Mouse (Mus musculus) hindbrain, embryonic 11.5 days (tissue): Measurements from ENCODE around the gene Iscu. TPM values are rescaled to one million over a fixed set of nuclear protein-coding genes. Genes with fewer than 3 reads are reported as not detected.
"Not testable (repeated sequence)": the region's sequence is repeated elsewhere in the genome, so short reads cannot be mapped to it uniquely, and the experiment has no call there.

Experiments used
- ATAC-seq: fragments of 200-750 bp; cut with Nextera tagmentation; 2 replicates; pipeline ENCODE4 v1.8.0; 2017; ENCODE audit warnings: mild to moderate bottlenecking, moderate TSS enrichment, moderate library complexity; ENCODE audit not compliant: low FRiP score
- DNase-seq: peaks from one replicate; pipeline ENCODE4 v3.0.0-alpha.2; 2015; ENCODE audit warnings: low spot score
- H3K27ac ChIP-seq: fragments of 300-500 bp; sonication (generic); 2 replicates; pipeline ENCODE4 v1.5.1; 2014; ENCODE audit warnings: mild to moderate bottlenecking, low read depth, low read length
- H3K27me3 ChIP-seq: fragments of 300-500 bp; sonication (generic); 2 replicates; pipeline ENCODE4 v1.6.1; 2014; ENCODE audit warnings: mild to moderate bottlenecking, low read length, moderate library complexity, mixed read lengths; ENCODE audit not compliant: control insufficient read depth, insufficient read depth
- H3K36me3 ChIP-seq: fragments of 300-500 bp; sonication (generic); 2 replicates; pipeline ENCODE4 v1.6.1; 2014; ENCODE audit warnings: mild to moderate bottlenecking, low read length, moderate library complexity, mixed read lengths; ENCODE audit not compliant: control insufficient read depth, insufficient read depth
- H3K4me1 ChIP-seq: fragments of 300-500 bp; sonication (generic); replicated peaks from 2 replicates; pipeline ENCODE4 v1.6.1; 2014; ENCODE audit warnings: low read length, mixed read lengths; ENCODE audit not compliant: control insufficient read depth, insufficient read depth
- H3K4me2 ChIP-seq: fragments of 300-500 bp; sonication (generic); replicated peaks from 2 replicates; pipeline ENCODE4 v1.6.1; 2014; ENCODE audit warnings: mild to moderate bottlenecking, low read depth, low read length
- H3K4me3 ChIP-seq: fragments of 300-500 bp; sonication (generic); 2 replicates; pipeline ENCODE4 v1.5.1; 2014; ENCODE audit warnings: low read depth, low read length
- H3K9ac ChIP-seq: fragments of 300-500 bp; sonication (generic); 2 replicates; pipeline ENCODE4 v1.6.1; 2014; ENCODE audit warnings: low read depth, low read length
- H3K9me3 ChIP-seq: fragments of 300-500 bp; sonication (generic); 2 replicates; pipeline ENCODE4 v1.6.1; 2016; ENCODE audit warnings: low read length; ENCODE audit not compliant: control insufficient read depth
- WGBS: fragments of 180-500 bp; shearing (Covaris S2); extraction: QIAGEN DNeasy Blood & Tissue Kit; methylation state at CpG from one replicate; pipeline ENCODE4 v1.1.7; 2014; 5-methylcytosine and 5-hydroxymethylcytosine counted together
- polyA plus RNA-seq: library from polyadenylated mRNA; unstranded; fragments of >200 nt; fragmentation: Nextera tagmentation; extraction: Ambion mirVana; gene quantifications from 2 replicates; pipeline ENCODE4 v1.2.1, GENCODE M21; 2014

Iscu gene
- polyA plus RNA-seq, 1 experiment from 2014 or later: 108 TPM

GRCm38 (mm10) chr5:113771213-113772162 is 1.1 kb upstream of the Iscu start:
- Histone ChIP-seq H3K4me1 (peaks cover 2% of the 10 kb centered on the region; the same call in 1 of the 2 replicates), H3K9me3 (no peaks in the 10 kb centered on the region), H3K36me3 (peaks cover 3% of the 10 kb centered on the region), H3K4me2 (peak overlapping the region; percentile 87), H3K4me3 (peak overlapping the region; percentile 91), H3K9ac (peak overlapping the region; percentile 94), H3K27me3 (no peaks in the 10 kb centered on the region), H3K27ac (peak overlapping the region; percentile 94)
- DNase-seq (peak; percentile 85), ATAC-seq (peak; percentile 81)
- WGBS: under 1% methylated on average over 90 of the region's 97 CpGs

GRCm38 (mm10) chr5:113772905-113773519 is 464 bp downstream of the Iscu start:
- no peaks in the 10 kb centered on the region for H3K9me3 ChIP-seq
- DNase-seq (no peak), ATAC-seq (peak; percentile 67)
- peak overlapping the region; percentile 42; the same call in 1 of the 2 replicates for H3K27ac ChIP-seq
- WGBS: 2% methylated on average over 17 of the region's 38 CpGs
- no peaks in the 10 kb centered on the region for H3K27me3 ChIP-seq
- peaks cover 7% of the 10 kb centered on the region for H3K36me3 ChIP-seq
- peak overlapping the region; percentile 91 for H3K4me3 ChIP-seq
- H3K9ac ChIP-seq: peak overlapping the region; percentile 66
- H3K4me2 ChIP-seq: peak overlapping the region; percentile 87
- H3K4me1 ChIP-seq: peaks cover 2% of the 10 kb centered on the region; the same call in 1 of the 2 replicates

- Histone ChIP-seq H3K4me3 (peak overlapping the region; percentile 91), H3K4me1 (peaks cover 2% of the 10 kb centered on the region; the same call in 1 of the 2 replicates), H3K27me3 (no peaks in the 10 kb centered on the region), H3K36me3 (peaks cover 4% of the 10 kb centered on the region), H3K27ac (no peak overlapping the region), H3K9ac (no peak overlapping the region), H3K9me3 (no peaks in the 10 kb centered on the region), H3K4me2 (peak overlapping the region; percentile 87)
- 5% methylated on average over 7 of the region's 7 CpGs for WGBS
- DNase-seq (peak; percentile 92), ATAC-seq (no peak)
Observed at GRCm38 (mm10) chr5:113773664-113774063, 1.1 kb downstream of the Iscu start.

- DNase-seq (no peak), ATAC-seq (no peak)
- peaks cover 4% of the 10 kb centered on the region for H3K36me3 ChIP-seq
- H3K4me3 ChIP-seq: no peak overlapping the region
- H3K4me1 ChIP-seq: no peaks in the 10 kb centered on the region; the same call in 1 of the 2 replicates
- no peak overlapping the region for H3K9ac ChIP-seq
- no peak overlapping the region for H3K27ac ChIP-seq
- WGBS: 93% methylated on average over 10 of the region's 10 CpGs
- no peaks in the 10 kb centered on the region for H3K27me3 ChIP-seq
- H3K4me2 ChIP-seq: no peak overlapping the region
- no peaks in the 10 kb centered on the region for H3K9me3 ChIP-seq
Observed at GRCm38 (mm10) chr5:113775585-113775984, 3.0 kb downstream of the Iscu start.

- Histone ChIP-seq H3K4me1 (no peaks in the 10 kb centered on the region; the same call in 1 of the 2 replicates), H3K9me3 (no peaks in the 10 kb centered on the region), H3K9ac (no peak overlapping the region), H3K36me3 (peaks cover 4% of the 10 kb centered on the region), H3K27ac (no peak overlapping the region), H3K4me2 (no peak overlapping the region), H3K27me3 (no peaks in the 10 kb centered on the region), H3K4me3 (no peak overlapping the region)
- 95% methylated on average over 15 of the region's 15 CpGs for WGBS
- no peak for ATAC-seq
- DNase-seq: no peak
Observed at GRCm38 (mm10) chr5:113776128-113776895, 3.8 kb downstream of the Iscu start.

GRCm38 (mm10) chr5:113776896-113777226 is 4.3 kb downstream of the Iscu start:
- no peak overlapping the region for H3K27ac ChIP-seq
- no peaks in the 10 kb centered on the region for H3K27me3 ChIP-seq
- 86% methylated on average over 8 of the region's 8 CpGs for WGBS
- no peak for DNase-seq
- no peaks in the 10 kb centered on the region; the same call in 1 of the 2 replicates for H3K4me1 ChIP-seq
- no peak overlapping the region for H3K9ac ChIP-seq
- no peak overlapping the region for H3K4me2 ChIP-seq
- no peak overlapping the region for H3K4me3 ChIP-seq
- ATAC-seq: no peak
- peaks cover 4% of the 10 kb centered on the region for H3K36me3 ChIP-seq
- H3K9me3 ChIP-seq: no peaks in the 10 kb centered on the region

- DNase-seq, H3K9me3 ChIP-seq, H3K9ac ChIP-seq, H3K36me3 ChIP-seq, ATAC-seq, H3K27ac ChIP-seq, H3K4me1 ChIP-seq, H3K4me2 ChIP-seq, H3K27me3 ChIP-seq, H3K4me3 ChIP-seq: not testable (repeated sequence)
- 95% methylated on average over 8 of the region's 8 CpGs for WGBS
Observed at GRCm38 (mm10) chr5:113777728-113778127, 5.2 kb downstream of the Iscu start.

- ATAC-seq: no peak
- Histone ChIP-seq H3K27ac (no peak overlapping the region), H3K4me2 (no peak overlapping the region), H3K4me3 (no peak overlapping the region), H3K4me1 (no peaks in the 10 kb centered on the region), H3K9ac (no peak overlapping the region), H3K36me3 (peaks cover 4% of the 10 kb centered on the region), H3K27me3 (no peaks in the 10 kb centered on the region), H3K9me3 (no peaks in the 10 kb centered on the region)
- DNase-seq: no peak
- 77% methylated on average over 5 of the region's 5 CpGs for WGBS
Observed at GRCm38 (mm10) chr5:113779569-113779968, 7.0 kb downstream of the Iscu start.
